In the genomic region with DNA sequence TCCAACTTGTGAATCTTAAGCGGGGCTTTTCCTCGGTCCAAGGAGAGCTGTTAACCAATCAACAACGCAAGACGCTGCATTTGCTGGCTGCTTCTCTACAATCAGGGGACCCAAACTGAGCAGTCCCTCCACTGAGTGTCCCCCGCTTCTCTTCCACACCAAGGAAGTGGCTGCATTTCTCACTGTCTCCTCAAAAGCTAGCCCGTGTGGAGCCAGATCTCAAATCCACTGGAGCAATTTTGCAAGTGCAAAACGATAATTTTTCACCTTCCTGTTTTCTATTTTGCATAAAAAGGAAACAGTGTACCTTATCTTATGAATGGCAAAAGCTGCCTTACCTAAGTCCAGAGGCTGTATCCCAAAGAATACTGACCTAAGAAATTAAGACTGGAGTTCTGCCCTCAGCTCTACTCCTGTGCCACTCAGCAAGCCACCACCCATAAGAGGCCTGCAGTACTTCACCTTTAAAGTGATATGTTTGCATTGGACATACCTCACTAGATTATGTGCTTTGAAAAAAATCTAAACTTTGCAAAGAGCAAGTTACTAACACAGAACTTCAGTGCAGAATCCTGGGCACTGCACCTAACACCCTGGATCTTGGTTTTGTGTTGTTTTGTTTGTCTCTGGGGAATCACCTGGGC, we compare ENCODE assay signal across 7 mouse cellular contexts. TPM values are rescaled to one million over a fixed set of nuclear protein-coding genes. Genes with fewer than 3 reads are reported as not detected.
DNase-seq lines count a peak whose midpoint lies in the region; ATAC-seq and TF ChIP-seq lines count a peak whose summit lies in the region.

No protein-coding gene starts in this region.

- intact Hi-C loops in left cerebral cortex, adult 2 months (cut with DNase I) = loop anchor here (1.0 kb wide), 1 partner anchor 53 kb away; a partner anchor contains a TSS

- DNase-seq in left cerebral cortex, adult 2 months (ENCODE audit: extremely low spot score in 1 of 2, low spot score in 2 of 2) = no peak
- DNase-seq in left cerebral cortex, adult 8-10 months (ENCODE audit: low spot score in 2 of 2) = no peak
- no peak for DNase-seq in adrenal gland, postnatal 4 days (ENCODE audit: low spot score in 2 of 2)
- no peak for DNase-seq in adrenal gland, postnatal 10 days

- TF ChIP-seq CTCF in left cerebral cortex, adult 2 months (IDR thresholded peaks at IDR 0.05) = no peak
- TF ChIP-seq CTCF in intestine, postnatal 0 days (IDR thresholded peaks at IDR 0.05; ENCODE audit: low read depth) = no peak
- no peak for TF ChIP-seq CTCF in olfactory bulb, adult 2 months (IDR thresholded peaks at IDR 0.05; ENCODE audit: insufficient read depth, low read depth, low read length)

- no peaks in the 10 kb centered on the region for H3K36me3 ChIP-seq in forebrain, embryonic 13.5 days (ENCODE audit: poor library complexity, severe bottlenecking)
- H3K36me3 ChIP-seq in intestine, postnatal 0 days (ENCODE audit: control insufficient read depth, insufficient read depth) = no peaks in the 10 kb centered on the region

- peak overlapping the region; percentile 54 for H3K9ac ChIP-seq in forebrain, embryonic 13.5 days
- no peak overlapping the region for H3K9ac ChIP-seq in intestine, postnatal 0 days (ENCODE audit: low read depth, low read length)

- WGBS in forebrain, embryonic 13.5 days = 7% methylated on average over 7 of the region's 7 CpGs
- 38% methylated on average over 7 of the region's 7 CpGs for WGBS in intestine, postnatal 0 days
- WGBS in olfactory bulb, adult 2 months = 2% methylated on average over 7 of the region's 7 CpGs

- H3K27ac ChIP-seq in left cerebral cortex, adult 2 months = peak overlapping the region; percentile 56
- no peak overlapping the region for H3K27ac ChIP-seq in forebrain, embryonic 13.5 days
- no peak overlapping the region for H3K27ac ChIP-seq in intestine, postnatal 0 days (ENCODE audit: low read depth, low read length)
- H3K27ac ChIP-seq in olfactory bulb, adult 2 months (ENCODE audit: insufficient read depth, low read depth, low read length) = peak overlapping the region; percentile 61

- peaks cover 26% of the 10 kb centered on the region for H3K4me1 ChIP-seq in forebrain, embryonic 13.5 days
- no peaks in the 10 kb centered on the region for H3K4me1 ChIP-seq in intestine, postnatal 0 days (replicated peaks; ENCODE audit: control insufficient read depth, insufficient read depth, low read length)
- peaks cover 26% of the 10 kb centered on the region for H3K4me1 ChIP-seq in olfactory bulb, adult 2 months (ENCODE audit: control insufficient read depth, insufficient read depth, low read length)

- peak overlapping the region; percentile 64 for H3K4me2 ChIP-seq in forebrain, embryonic 13.5 days
- H3K4me2 ChIP-seq in intestine, postnatal 0 days (replicated peaks; ENCODE audit: low read depth) = peak overlapping the region; percentile 54

- TF ChIP-seq POLR2A in olfactory bulb, adult 2 months (IDR thresholded peaks at IDR 0.05; ENCODE audit: insufficient read depth, low read depth, low read length) = no peak

- peak; percentile 70; the same call in 1 of the 2 replicates for ATAC-seq in forebrain, embryonic 13.5 days
- no peak for ATAC-seq in intestine, postnatal 0 days

- H3K4me3 ChIP-seq in left cerebral cortex, adult 2 months = peak overlapping the region; percentile 36
- peak overlapping the region; percentile 37 for H3K4me3 ChIP-seq in forebrain, embryonic 13.5 days
- H3K4me3 ChIP-seq in intestine, postnatal 0 days (ENCODE audit: low read depth, low read length) = no peak overlapping the region
- no peak overlapping the region for H3K4me3 ChIP-seq in olfactory bulb, adult 2 months (ENCODE audit: insufficient read depth, low read depth, low read length)

- H3K9me3 ChIP-seq in forebrain, embryonic 13.5 days (replicated peaks) = no peaks in the 10 kb centered on the region
- no peaks in the 10 kb centered on the region for H3K9me3 ChIP-seq in intestine, postnatal 0 days (ENCODE audit: control insufficient read depth)

- H3K27me3 ChIP-seq in forebrain, embryonic 13.5 days = no peaks in the 10 kb centered on the region
- no peaks in the 10 kb centered on the region for H3K27me3 ChIP-seq in intestine, postnatal 0 days (replicated peaks; ENCODE audit: control insufficient read depth, insufficient read depth, low read length)

RNA-seq across cellular contexts. Expression of a gene that starts 52.7 kb away (rescaled TPM):
- 100 to 1,000 TPM; 217 to 237 TPM for total RNA-seq in left cerebral cortex, adult 2 months (2021)
- total RNA-seq in left cerebral cortex, adult 8-10 months (2022) = 100 to 1,000 TPM; 212 to 237 (median 222) TPM
- 313 and 318 TPM in 2 replicates for polyA plus RNA-seq in forebrain, embryonic 13.5 days (2015; fragmentation: Nextera tagmentation; extraction: Ambion mirVana)
- 62.1 and 64.2 TPM in 2 replicates for polyA plus RNA-seq in intestine, postnatal 0 days (2015; fragmentation: Nextera tagmentation; extraction: Ambion mirVana)
- polyA plus RNA-seq in olfactory bulb, adult 2 months (2012; ENCODE audit: insufficient read depth, insufficient read length, low replicate concordance, missing spikeins) = not detected in 2 replicates
- 100 to 1,000 TPM; 213 to 250 TPM for total RNA-seq in adrenal gland, postnatal 4 days (2021)
- total RNA-seq in adrenal gland, postnatal 10 days (2021) = 100 to 1,000 TPM; 130 to 141 TPM

Comparison
In these comparisons a context has a peak if more than half of its experiments do, and no peak if none do; other contexts are left out.
1. H3K27ac ChIP-seq: peak in left cerebral cortex, adult 2 months (single experiment) and olfactory bulb, adult 2 months (single experiment); none in forebrain, embryonic 13.5 days (single experiment) and intestine, postnatal 0 days (single experiment).
2. H3K4me3 ChIP-seq: peak in left cerebral cortex, adult 2 months (single experiment) and forebrain, embryonic 13.5 days (single experiment); none in intestine, postnatal 0 days (single experiment) and olfactory bulb, adult 2 months (single experiment).